Mouse (Mus musculus) T-helper 17 cell (primary cell): Measurements from ENCODE around the gene Mcpt9.
"Not testable (repeated sequence)": the region's sequence is repeated elsewhere in the genome, so short reads cannot be mapped to it uniquely, and the experiment has no call there.

Experiments
- in situ Hi-C, 2 experiments: fragments of 300-600 bp; cut with MboI, MseI; formaldehyde crosslinking; loops; 1 replicate in 1 of 2; 2 replicates in 1 of 2; pipeline ENCODE4 v1.15.1; 2025; ENCODE audit warnings: high pct_unique_total_duplicates in 2 of 2

Gene Mcpt9

DNA sequence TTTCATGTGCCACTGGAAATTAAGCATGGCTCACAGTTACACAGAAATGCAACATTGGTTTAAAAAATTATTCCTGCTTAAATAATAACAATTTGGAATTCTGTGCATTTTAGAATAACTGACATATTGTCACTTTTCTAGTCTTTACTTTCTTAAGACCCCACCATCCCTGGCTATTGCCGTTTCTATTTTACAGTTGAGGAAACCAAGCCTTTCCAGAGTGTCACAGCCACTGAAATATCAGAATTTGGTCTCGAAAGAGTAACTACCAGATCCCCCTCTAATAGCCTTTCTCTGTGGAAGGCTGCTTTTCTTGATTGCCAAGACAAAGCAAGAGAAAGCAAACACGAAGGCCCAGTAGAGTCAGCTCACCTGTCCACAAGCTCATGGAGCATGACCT is at the start of gene Mcpt9:
Gene Mcpt9, minus strand, starts transcription at position 101 of the 400 bp plus-strand sequence.
- in situ Hi-C loops, result loop anchor here in 1 of 2 experiments (10.0 kb wide), 1 partner anchor 64 kb away; no protein-coding TSS in a partner anchor

DNA sequence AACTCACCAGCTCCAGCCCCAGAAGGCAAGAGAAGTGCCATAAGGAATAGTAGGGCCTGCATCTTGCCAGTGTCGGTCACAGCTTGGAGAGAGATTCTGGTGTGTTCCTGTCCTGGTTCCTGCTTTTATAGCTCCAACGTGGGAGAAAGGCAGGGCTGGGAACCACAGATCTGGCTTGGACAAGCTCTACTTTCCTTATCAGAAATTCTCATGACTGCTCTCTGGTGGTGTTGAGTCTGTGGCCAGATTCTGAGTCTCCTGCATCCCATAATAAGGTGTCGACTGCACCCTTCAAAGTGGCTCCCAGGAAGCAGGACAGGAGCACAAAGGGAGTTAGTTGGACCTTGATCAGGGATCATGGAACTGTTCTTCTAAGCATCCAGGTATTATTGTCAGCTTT is 31.9 kb upstream of the Mcpt9 start, which contains the start of gene Mcpt4:
Gene Mcpt4, minus strand, starts transcription at position 101 of the 400 bp plus-strand sequence.
- in situ Hi-C loops, result not testable (repeated sequence)

DNA sequence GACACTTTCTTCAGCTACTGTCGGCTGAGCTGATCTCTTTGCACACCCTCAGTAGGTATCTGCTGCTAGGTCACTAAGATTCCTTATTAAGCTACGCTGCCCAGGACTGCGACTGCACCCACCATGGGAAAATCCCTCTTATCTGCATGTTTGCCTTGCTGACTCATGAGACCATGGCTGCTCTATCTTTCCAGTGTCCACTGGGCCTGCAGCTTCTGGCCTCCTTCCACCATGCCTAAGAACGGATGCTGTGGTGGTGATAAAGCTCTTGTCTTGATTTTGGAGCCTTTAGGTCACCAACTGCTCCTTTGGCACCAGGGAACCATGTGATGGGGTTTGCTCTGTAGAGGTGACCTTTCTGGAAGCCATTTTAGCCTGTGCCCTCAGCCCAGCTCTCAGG is 27.4 kb upstream of the Mcpt9 start:
- in situ Hi-C loops, result no loop called here

DNA sequence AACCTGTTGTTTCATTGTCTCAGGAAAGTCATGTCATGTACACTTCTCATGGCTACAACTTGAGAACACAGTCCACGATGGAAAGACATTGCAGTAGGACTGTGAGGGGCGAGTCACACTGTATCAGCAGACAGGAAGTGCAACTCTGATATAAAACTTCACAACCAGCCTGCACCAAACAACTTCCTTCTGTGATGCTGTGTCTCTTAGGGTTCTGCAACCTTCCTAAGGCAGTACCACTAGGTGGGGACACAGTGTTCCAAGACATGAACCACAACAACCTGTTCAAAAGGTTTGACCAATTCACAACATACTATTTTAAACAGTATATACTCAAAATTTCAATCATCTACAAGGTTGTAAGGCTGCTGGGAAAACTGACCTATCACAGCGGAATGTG is 25.1 kb upstream of the Mcpt9 start:
- in situ Hi-C loops, result no loop called here

DNA sequence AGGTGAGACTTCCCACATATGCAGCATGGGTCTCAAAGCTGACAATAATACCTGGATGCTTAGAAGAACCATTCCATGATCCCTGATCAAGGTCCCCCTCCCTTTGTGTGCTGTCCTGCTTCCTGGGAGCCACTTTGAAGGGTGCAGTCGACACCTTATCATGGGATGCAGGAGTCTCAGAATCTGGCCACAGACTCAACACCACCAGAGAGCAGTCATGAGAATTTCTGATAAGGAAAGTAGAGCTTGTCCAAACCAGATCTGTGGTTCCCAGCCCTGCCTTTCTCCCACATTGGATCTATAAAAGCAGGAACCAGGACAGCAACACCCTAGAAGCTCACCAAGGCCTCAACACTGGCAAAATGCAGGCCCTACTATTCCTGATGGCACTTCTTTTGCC is 11.5 kb upstream of the Mcpt9 start, which contains the start of gene Mcpt2:
Gene Mcpt2, plus strand, starts transcription at position 250 of the 400 bp plus-strand sequence.
- in situ Hi-C loops, result not testable (repeated sequence)

DNA sequence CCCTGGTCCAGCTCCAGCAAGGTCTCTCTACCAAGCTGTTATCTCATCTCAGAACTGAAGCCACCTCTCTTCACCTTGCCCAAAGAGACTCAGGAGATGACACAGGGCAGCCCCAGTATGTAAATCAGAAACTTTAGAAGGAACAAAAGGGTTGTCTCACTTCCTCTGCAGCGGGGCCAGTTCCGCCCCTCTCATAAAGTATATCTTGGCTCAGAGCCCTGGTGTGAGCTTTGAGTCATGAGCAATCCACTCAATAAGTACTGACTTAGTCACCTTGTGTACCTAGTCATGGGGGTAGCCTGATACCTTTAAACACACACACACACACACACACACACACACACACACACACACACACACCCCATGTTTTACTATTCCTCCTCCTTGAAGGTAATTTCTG is 4.1 kb upstream of the Mcpt9 start:
- in situ Hi-C loops, result loop anchor here in 1 of 2 experiments (10.0 kb wide), 1 partner anchor 60 kb away; no protein-coding TSS in a partner anchor

DNA sequence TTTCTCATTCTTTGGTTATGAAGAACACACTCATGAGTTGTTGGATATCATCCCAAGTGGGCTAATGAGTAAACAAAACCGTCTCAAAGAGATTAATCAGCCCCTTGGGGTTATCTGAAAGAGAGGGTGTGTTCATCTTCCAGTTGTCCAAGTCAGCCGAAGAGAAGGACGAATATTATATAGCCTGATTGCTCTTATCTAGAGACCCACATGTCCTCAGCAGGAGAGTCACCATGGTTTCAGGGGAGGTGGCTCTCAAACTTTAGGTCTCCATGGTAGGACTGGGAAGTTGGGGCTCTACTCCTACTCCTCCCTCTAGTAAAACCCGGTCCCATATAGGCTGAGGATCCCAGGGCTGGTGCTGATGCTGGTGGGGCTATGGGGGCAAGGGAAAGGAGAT is 9.0 kb downstream of the Mcpt9 start:
- in situ Hi-C loops, result not testable (repeated sequence)

DNA sequence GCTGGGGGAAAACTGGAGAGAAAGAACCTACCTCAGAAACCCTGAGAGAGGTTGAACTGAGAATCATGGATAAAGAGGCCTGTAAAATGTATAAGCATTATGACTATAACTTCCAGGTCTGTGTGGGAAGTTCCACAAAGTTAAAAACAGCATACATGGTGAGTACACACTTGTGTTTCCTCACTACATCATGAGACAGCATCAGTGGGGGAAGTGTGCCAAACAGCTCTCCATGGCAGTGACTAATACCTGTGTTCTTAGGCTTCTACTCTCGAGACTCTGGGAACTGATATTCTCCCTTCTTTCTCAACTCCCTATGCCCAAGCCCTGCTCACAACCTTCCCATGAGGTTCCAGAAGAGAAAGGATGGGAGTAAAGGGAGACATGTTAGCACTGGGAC is 10.8 kb downstream of the Mcpt9 start:
- in situ Hi-C loops, result no loop called here

DNA sequence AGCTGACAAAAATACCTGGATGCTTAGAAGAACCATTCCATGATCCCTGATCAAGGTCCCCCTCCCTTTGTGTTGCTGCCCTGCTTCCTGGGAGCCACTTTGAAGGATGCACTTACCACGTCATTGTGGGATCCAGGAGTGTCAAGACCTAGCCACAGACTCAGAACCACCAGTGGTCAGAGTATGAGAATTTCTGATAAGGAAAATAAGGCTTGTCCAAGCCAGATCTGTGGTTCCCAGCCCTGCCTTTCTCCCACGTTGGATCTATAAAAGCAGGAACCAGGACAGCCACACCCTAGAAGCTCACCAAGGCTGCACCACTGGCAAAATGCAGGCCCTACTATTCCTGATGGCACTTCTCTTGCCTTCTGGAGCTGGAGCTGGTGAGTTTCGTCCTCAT is 12.6 kb downstream of the Mcpt9 start, which contains the start of gene Mcpt1:
Gene Mcpt1, plus strand, starts transcription at position 301 of the 400 bp plus-strand sequence.
- in situ Hi-C loops, result not testable (repeated sequence)

DNA sequence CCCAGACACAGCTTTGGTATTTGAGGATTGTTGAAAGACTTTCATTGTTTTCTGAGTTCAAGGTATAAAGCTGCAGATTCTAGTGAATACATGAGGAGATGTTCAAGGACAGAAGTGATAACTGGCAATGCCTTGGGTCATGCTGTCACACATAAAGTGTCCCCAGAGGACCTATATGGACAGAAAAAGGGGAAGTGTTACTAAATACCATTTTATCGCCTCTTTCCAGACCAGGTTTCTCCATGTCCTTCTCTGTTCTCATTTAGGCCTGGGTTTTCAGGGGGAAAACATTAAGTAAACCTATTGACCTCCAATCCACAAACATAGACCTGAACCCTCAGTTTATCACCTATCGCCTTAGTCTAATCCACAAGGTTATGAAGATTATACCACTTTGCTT is 16.4 kb downstream of the Mcpt9 start:
- in situ Hi-C loops, result no loop called here

DNA sequence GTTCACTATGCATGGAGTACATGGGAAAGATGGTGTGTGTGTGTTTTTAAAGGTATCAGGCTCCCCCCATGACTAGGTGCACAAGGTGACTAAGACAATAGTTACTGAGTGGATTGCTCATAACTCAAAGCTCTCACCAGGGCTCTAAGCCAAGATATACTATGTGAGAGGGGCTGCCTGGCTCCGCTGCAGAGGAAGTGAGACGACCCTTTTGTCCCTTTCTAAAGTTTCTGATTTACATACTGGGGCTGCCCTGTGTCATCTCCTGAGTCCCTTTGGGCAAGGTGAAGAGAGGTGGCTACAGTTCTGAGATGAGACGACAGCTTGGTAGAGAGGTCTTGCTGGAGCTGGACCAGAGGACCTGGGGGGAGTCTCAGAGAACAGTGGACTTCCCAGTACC is 17.1 kb downstream of the Mcpt9 start:
- in situ Hi-C loops, result no loop called here

DNA sequence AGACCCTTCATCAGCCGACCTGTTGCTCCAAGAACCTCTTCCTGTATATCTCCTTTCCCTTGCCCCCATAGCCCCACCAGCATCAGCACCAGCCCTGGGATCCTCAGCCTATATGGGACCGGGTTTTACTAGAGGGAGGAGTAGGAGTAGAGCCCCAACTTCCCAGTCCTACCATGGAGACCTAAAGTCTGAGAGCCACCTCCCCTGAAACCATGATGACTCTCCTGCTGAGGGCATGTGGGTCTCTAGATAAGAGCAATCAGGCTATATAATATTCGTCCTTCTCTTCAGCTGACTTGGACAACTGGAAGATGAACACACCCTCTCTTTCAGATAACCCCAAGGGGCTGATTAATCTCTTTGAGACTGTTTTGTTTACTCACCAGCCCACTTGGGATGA is 42.8 kb downstream of the Mcpt9 start:
- in situ Hi-C loops, result not testable (repeated sequence)
